Mouse (Mus musculus) G1E (cell line): ENCODE data around the gene Popdc3.

Source experiments
- CTCF ChIP-seq: IDR thresholded peaks from 2 replicates; pipeline ENCODE4 v1.5.1; 2012; ENCODE audit warnings: low read depth, low read length, inconsistent platforms, mixed read lengths
- GATA1 ChIP-seq: IDR thresholded peaks from 2 replicates; pipeline ENCODE4 v1.6.1; 2012; ENCODE audit warnings: borderline replicate concordance, low read length, inconsistent platforms, mixed read lengths
- POLR2AphosphoS5 ChIP-seq: IDR thresholded peaks from 2 replicates; pipeline ENCODE4 v1.6.1; 2012; ENCODE audit warnings: low read depth, low read length, inconsistent platforms; ENCODE audit not compliant: insufficient replicate concordance
- TAL1 ChIP-seq: conservative IDR thresholded peaks from 2 replicates; pipeline ENCODE4 v1.6.1; 2012; ENCODE audit warnings: low read depth, low read length, inconsistent platforms, mixed read lengths

GRCm38 (mm10) chr10:45289218-45290105 is 111.6 kb downstream of the Popdc3 start:
- TF ChIP-seq CTCF: no peak
- TF ChIP-seq POLR2AphosphoS5: no peak
- TF ChIP-seq GATA1: no peak
- no peak for TF ChIP-seq TAL1
